Mouse (Mus musculus): ENCODE results near the gene Cdkn2c.
A peak's percentile ranks its signal among the peaks of the same experiment; 100 is the strongest.

Cdkn2c gene

DNA sequence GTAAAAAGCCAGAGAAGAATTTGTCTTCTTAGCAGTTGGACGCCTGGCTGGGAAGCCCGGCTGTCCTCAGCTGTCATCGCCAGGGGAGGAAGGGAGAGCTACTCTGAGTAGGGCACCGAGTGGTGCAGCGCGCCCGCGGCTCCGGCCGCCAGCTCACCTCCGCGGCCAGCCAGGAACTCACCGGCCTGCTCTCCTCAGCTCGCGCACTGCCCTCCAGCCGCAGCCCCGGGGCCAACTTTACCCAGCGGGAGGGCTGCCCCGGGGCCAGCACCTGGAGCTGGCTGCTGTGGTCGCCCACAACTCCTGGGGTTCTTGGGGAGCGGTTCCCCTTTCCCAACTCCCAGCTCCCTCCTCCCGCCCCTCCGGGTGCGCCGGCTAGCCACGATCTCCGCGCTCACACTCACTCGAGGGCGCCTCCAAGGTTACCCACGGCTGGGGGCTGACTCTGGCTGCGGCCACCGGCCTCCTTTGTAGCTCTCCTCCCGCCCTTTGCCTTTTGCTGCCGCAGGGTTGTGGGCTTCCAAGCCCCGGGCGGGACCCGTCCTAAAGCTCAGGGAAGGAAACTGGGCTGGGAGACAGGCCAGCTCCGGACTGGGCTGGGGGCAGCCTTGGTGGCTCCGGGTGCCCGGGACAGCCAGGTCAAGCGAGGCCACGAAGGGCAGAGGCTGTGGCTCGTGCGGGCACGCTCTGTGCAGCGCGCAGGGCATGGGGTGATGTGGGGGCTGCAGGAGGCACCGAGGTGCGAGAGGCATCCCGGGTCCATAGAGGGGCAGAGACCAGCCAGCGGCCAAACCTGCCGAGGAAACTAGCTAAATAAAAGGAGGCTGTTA lies 9.8 kb downstream of the Cdkn2c start:
- DNase-seq (ENCODE audit: low spot score in 2 of 2): peak; percentile 8 to 14

DNA sequence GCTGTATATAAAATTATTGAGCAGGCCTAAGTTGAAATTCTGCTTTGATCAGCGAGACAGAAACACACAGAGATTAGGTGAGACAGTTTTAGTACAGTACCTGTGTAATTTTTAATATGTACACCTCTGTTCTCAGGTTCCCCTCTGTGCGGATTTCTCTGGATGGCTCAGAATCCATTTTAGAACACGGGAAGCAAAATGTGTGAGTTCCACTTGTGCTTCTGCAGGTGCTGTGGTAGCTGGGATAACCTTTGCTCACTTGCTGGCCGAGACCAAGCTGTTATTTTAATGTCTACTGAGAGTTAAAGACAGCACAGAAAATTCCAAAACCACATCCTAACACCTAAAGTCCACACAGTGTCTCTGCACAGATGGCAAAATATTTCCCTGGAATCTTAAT lies 10.7 kb downstream of the Cdkn2c start:
- DNase-seq (ENCODE audit: low spot score in 2 of 2): no peak

DNA sequence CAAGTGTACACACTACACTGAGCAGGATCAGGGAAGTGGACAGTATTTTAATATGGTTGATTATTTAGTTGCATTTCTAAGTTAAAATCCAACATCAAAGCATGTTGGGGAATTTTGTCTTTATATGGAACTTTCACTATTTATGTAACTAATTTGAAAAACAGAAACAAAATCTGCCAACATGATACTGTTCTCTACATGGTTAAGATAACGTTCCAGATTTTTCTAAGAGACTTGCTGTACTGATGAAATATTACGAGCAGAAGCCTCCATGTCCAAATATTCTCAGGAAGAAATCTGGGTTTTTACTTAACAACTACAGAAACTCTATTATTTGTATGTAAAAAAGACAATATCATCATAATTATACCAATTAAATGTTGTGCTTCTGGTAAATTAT lies 11.3 kb downstream of the Cdkn2c start:
- no peak for DNase-seq (ENCODE audit: low spot score in 2 of 2)

DNA sequence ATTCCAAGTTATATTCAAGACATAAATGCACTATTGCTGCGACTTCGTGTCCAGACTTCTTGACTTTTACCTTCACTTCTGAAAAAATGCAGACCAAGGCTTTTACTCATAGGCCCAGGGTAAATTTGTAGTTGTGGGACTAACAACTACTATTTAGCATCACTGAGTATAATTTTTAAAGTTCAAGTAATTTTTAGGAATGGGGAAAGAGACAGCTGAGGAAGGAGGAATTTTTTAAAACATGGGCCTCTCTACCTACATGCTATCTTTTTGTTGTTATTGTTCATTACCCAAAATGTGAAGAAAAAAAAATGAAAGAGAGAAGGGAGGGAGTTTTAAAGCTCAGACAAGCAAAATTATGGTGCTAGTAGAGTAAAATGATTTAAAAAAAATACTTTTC lies 12.3 kb downstream of the Cdkn2c start:
- DNase-seq (ENCODE audit: low spot score in 2 of 2): no peak

DNA sequence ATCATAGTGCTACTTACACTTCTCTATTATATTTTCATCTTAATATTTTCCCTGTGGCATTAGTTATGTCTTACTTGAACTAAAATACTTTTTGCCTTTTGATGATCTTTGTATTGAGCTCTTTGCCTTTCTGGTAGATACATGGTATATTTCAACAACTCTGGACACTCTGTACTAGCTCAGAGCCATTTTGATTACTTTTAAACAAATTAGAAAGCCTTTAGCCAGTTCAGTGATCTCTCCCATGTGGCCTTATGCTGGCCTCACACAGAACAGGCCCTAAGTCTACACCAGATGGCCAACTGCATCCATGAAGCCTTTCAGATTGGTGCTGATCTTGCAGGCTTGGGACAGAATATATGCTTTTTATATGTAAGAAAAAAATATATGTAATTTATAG lies 13.7 kb downstream of the Cdkn2c start:
- no peak for DNase-seq (ENCODE audit: low spot score in 2 of 2)

DNA sequence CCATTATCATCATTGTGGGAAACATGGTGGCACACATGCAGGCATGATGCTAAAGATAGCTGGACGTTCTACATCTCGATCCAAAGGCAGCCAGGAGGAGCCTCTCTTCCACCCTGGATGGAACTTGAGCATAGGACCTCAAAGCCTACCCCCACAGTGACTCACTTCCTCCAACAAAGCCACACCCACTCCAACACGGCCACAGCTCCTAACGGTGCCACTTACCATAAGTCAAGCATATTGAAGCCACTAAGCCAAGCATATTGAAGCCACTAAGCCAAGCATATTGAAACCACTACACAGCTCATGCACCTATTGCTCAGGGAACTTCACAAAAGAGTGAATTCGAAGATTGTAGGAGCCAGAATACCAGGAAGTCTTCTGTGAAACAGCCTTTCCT lies 17.7 kb downstream of the Cdkn2c start:
- DNase-seq (ENCODE audit: low spot score in 2 of 2): no peak

DNA sequence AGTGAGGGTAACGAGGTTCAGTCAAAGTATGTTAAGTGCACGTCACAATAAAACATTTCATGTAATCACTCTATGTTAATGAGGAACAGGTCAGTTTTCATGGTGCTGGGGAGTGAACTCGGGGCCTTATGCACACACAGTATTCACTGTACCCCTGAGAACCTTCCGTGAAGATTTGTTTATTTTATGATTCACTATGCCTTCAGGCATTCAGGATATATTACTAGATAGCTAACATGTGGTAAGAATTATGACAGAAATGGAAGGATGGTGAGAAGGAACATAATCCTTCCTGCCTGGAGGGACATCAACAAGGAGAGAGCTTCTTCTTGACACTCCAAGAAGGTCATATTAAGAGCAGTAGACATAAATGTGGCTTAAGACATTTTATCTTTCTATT lies 19.7 kb downstream of the Cdkn2c start:
- DNase-seq (ENCODE audit: low spot score in 2 of 2): no peak

DNA sequence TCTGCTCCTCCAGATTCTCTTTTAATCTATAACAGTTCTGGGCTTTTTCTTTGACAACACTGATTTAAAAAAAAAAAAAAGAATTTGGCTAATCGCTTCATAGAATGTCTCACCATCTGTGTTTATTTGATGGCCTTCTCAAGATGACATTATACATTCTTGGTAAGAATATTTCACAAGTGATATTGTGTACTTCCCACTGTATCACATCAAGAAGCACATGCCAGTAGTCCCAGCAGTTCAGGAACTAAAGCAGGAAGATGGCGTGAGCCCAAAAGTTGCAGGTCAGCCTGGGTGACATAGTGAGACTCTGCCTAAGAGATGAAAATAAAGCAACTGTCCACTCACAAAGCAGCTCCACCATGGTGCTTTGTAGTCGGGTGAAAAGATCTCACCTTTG lies 25.5 kb downstream of the Cdkn2c start:
- DNase-seq (ENCODE audit: low spot score in 2 of 2): no peak

DNA sequence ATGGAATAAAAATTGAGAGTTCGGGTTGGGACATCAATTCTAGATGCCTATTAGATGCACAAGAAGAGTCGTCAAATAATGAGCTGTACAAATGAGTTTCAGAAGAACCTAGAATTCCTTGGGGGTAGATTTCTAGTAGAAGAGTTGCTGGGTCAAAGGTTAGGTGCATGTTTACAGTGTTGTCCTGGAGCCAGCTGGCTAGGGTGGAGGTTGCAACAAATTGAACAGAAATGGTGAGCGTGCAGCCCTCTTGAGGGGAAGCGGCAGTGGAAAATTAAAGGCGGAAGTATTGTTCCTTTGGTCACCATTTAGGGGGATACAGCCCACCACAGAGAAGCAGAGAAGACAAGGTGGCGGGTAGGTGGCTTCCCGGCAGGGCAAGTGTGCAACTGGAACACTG lies 26.8 kb downstream of the Cdkn2c start:
- no peak for DNase-seq (ENCODE audit: low spot score in 2 of 2)

DNA sequence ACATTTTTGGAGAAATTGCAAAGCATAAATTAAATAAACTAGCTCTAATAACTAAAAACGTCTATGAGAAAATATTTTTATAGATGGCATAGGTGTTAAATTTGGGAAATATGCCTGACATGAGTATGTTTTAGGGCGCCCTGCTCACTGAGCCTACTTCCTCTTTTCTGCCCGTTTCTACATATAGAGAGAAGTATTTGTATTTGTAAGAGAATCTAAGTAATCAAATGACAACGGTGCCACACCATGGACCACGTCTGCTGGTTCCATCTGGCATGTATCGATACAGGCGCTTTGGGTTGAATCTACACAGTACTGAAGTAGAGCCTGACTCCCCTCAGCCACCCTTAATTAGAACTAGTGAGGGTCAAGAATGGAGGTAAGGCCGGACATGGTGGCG lies 27.6 kb downstream of the Cdkn2c start:
- DNase-seq (ENCODE audit: low spot score in 2 of 2): no peak

DNA sequence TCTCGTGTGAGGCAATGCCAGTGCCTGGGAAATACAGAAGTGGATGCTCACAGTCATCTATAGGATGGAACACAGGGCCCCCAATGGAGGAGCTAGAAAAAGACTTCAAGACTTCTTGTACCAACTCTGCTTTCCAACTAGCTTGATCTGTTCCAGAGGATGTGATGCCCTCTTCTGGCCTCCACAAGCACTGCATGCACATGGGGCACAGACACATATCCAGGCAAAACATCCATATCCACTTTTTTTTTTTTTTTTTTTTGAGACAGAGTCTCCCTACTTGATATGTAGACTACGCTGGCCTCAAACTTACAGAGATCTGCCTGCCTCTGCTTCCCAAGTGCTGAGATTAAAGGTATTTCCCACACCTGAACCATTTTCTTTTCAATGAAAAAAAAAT lies 32.0 kb downstream of the Cdkn2c start:
- peak in 1 of 2 experiments; percentile 7 for DNase-seq (ENCODE audit: low spot score in 2 of 2)

DNA sequence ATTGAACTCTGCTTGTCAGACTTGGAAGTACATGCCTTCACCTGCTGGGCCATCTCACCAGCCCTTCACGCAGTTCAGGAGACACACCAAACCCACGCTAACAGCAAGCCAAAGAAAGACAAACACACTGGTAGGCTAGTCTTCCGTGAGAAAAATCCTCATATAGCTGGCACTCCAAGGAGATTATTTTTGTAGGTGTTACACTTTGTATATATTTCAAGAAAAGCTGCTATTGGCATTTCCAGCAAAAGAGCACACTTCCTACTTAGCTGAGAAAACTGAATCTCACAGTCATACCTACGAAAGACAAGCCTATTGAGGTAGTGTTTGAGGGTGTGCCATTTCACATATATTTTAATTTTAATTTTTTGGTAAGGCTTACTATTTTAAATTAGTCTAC lies 36.0 kb downstream of the Cdkn2c start:
- DNase-seq (ENCODE audit: low spot score in 2 of 2): no peak

DNA sequence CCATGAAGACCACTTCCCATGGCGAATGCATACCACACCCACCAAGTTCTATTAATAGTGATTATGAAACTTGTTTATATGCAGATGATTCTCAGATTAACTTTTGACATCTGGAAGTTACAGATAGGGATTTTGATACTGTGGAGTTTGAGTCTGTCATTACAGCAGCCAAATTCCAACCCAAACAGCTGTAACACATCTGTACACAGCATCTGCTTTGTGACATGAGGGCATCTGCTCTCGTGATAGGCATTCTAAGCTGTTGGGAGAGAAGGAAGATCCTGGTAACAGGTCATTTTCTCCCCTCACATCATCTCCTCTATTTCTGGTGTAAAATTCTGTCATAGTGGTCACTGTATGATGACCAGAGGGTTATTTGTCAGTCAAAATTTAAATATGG lies 36.8 kb downstream of the Cdkn2c start:
- DNase-seq (ENCODE audit: low spot score in 2 of 2): no peak

DNA sequence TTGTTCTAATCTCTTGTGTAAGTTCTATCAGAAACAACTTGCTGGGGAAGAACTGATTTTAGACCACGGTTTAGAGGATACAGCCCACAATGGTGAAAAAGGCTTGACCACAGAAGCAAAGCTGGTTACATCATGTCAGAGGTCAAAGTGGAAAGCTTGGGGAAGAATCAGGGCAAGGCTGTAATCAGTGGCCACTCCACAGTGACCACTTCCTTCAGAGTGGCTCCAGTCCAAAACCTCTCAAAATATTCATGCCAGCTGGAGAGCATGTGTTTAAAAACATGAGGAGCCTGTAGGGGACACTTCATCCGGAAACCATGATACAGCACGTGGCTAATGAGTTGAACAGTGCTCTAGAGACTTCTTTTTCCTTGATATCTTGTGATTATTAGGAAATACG lies 54.4 kb downstream of the Cdkn2c start:
- DNase-seq (ENCODE audit: low spot score in 2 of 2): no peak

Data from spleen, postnatal 14 days (tissue).